Mouse (Mus musculus) kidney, postnatal 14 days (tissue): ENCODE results near the gene Vmn1r236.

Source experiments
- DNase-seq: peaks from one replicate; pipeline ENCODE4 v3.0.0; 2022; ENCODE audit warnings: mixed read lengths

Vmn1r236 gene

GRCm38 (mm10) chr17:21282642-21283041 lies at the start of gene Vmn1r236:
TSS of gene Vmn1r236 (plus strand) at chr17:21282942.
- no peak for DNase-seq

GRCm38 (mm10) chr17:21256111-21256510 lies 26.6 kb upstream of the Vmn1r236 start, which contains the start of gene Vmn1r235:
TSS of gene Vmn1r235 (plus strand) at chr17:21256411.
- no peak for DNase-seq

GRCm38 (mm10) chr17:21272103-21272502 lies 10.6 kb upstream of the Vmn1r236 start:
- peak; percentile 67 for DNase-seq

- no peak for DNase-seq
These were observed 1.7 kb downstream of the Vmn1r236 start for GRCm38 (mm10) chr17:21284395-21284794.

- DNase-seq: no peak
These were observed 7.0 kb downstream of the Vmn1r236 start for GRCm38 (mm10) chr17:21289695-21290094.

GRCm38 (mm10) chr17:21311565-21311964 lies 28.8 kb downstream of the Vmn1r236 start, which contains the start of gene Vmn1r237:
TSS of gene Vmn1r237 (plus strand) at chr17:21311865.
- no peak for DNase-seq
